Mouse (Mus musculus) erythroblast, embryonic 14.5 days (primary cell): ENCODE data around the gene Ppp3ca.

ENCODE experiments used
- GATA1 ChIP-seq: IDR thresholded peaks from 2 replicates; pipeline ENCODE4 v1.6.1; 2012; ENCODE audit warnings: low read length, inconsistent platforms, mixed read lengths
- TAL1 ChIP-seq: IDR thresholded peaks from 3 replicates; pipeline ENCODE4 v1.6.1; 2012; ENCODE audit warnings: low read length, inconsistent platforms, mixed read lengths

DNA sequence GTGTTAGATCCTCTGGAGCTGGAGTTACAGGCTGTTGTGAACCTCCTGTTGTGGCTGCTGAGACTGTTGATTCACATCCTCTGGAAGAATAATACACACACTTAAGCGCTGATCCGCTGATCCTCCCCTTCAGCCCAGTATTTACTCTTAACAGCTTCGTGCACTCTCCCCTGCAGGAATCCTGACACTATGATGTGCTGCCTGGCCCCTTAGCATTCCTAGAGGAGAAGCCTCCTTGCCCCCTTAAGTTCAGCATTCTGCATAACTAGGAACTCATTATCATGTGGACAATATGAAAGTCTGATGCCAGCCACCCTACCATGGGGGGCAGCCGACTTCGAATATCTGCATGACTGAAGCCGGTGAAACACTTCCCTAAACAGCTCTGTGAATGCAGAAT, 18.4 kb upstream of the Ppp3ca start:
- no peak for TF ChIP-seq GATA1
- no peak for TF ChIP-seq TAL1
